Mouse (Mus musculus) Patski (cell line): ENCODE data around the gene Sapcd2. TPM values are rescaled to one million over a fixed set of nuclear protein-coding genes. Genes with fewer than 3 reads are reported as not detected.

ENCODE experiments used
- ATAC-seq: fragments of 100-300 bp; one replicate; pipeline ENCODE4 v1.8.0; 2021
- CTCF ChIA-PET: fragments of 350-600 bp; sonication (Branson Sonifier 250); formaldehyde crosslinking; loops from one replicate; lab custom pipeline; 2022; ENCODE audit warnings: inconsistent platforms; lab: Charles Lee
- POLR2A ChIA-PET: fragments of 350-600 bp; sonication (Branson Sonifier 250); formaldehyde crosslinking; loops from one replicate; lab custom pipeline; 2022; ENCODE audit warnings: antibody characterized with exemption, inconsistent platforms; lab: Charles Lee
- DNase-seq: peaks from one replicate; pipeline ENCODE4 v3.0.0-alpha.2; 2011; ENCODE audit warnings: low read depth, low spot score
- H3K27me3 ChIP-seq: fragments of 371-371 bp; one replicate; pipeline ENCODE4 v1.5.1; 2021
- CTCF ChIP-seq: fragments of 100-300 bp; IDR thresholded peaks from one replicate; pipeline ENCODE4 v1.5.1; 2021
- in situ Hi-C: fragments of 300-500 bp; cut with MboI; formaldehyde crosslinking; loops from 3 replicates; pipeline ENCODE4 v1.11.1; 2018; ENCODE audit warnings: low pct_unique_long_range_greater_than_20kb, mixed read lengths
- polyA plus RNA-seq: library from polyadenylated mRNA; unstranded; gene quantifications from one replicate; pipeline ENCODE4 v1.2.3, GENCODE M21; 2021

Sapcd2 gene
- polyA plus RNA-seq, 1 experiment from 2014 or later = 11.4 TPM

DNA sequence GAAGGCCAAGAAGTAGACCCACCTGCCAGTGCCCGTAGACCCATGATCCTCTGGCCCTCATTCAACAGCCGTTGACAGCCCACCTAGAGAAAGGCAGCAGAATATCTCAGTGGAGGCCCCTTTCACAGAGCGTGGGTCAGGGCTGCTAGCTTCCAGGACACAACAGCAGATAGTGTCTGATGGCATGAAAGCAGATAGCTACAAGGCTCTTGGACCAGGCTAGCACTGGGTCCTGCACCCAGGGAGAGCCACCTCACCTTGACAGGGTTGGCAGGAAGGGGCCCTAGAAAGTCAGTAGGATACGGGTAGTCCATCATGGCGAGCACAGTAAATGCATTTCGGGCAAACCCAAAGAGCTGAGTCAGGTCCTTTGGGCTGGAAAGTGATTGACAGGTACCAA lies 17.9 kb upstream of the Sapcd2 start:
- no peak for TF ChIP-seq CTCF
- no peaks in the 10 kb centered on the region for H3K27me3 ChIP-seq
- ChIA-PET POLR2A (interaction anchor here (1.4 kb wide), 1 partner anchor 17 kb away, joined by 3 read pairs; no protein-coding TSS in a partner anchor), CTCF (no interaction called here)
- no peak for ATAC-seq
- no peak for DNase-seq
- in situ Hi-C loops = no loop called here

DNA sequence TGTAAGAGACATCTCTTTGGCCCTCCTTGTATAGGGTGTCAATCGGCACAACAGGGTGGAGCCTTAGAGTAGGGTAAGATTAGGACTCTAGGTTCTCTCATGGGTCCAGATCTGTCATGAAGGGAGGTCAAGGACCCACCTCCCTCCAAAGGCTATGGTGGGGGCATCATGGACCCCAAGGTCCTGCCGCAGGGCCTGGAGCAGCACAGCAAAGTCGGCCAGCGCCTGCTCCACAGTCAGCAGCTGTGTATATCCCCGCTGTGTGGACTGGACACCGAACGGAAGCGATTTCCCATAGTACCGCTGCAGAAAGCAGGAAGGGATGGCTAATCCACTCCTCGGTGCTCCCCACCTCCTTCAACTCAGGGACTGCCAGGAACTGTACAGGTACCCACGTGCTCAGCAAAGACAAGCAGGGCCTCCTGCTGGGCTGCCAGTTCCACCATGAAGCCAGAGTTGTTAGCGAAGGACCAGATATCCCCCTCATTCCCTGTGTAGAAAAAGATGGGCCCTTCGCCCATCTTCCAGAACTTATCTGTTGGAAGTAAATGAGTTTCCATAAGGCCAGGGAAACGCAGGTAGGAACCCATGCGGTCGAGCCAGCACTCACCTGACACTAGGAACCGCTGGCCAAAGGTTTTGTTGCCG lies 16.6 kb upstream of the Sapcd2 start:
- ChIA-PET POLR2A (no interaction called here), CTCF (no interaction called here)
- ATAC-seq = no peak

DNA sequence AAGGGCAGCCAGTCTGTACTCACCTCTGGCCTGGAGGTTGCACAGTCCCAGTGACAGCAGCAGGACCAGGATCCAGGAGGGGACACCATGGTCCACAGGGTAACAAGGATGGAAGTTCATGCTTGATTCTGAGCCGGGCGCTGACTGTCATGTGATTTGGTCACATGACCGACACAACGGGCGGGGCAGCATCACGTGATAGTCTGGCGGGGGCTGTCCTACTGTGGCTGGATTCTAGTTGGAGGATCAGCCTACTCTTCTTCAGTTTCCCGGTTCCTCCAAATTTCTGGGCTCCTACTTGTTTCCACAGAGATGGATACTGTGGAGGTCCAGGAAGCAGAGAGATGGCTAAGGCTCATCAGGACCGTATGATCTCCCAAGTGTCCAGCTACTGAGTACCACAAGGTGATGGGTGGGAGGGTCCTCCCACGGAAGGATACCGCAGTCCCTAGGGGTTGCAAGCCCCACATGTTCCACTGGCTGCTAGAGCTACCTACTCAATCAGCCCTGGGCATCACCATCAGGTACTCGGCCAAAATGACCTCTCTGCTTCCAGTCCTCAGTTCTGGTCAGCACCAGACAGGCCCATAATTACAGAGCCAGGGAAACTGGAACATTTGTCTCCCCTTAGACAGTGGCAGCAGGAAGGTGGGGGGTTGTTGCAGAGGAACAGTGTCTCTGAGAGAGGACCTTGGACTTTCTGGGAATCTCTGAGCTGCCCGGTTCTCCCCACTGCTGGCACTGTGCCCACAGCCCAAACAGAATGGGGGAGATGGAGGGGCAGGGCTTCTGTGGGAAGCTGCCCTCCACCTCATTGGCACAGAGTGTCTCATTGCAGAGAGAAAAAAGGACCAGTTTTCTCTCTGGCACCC lies 15.7 kb upstream of the Sapcd2 start, which contains the start of gene Dpp7:
Gene Dpp7 (minus strand): TSS at position 152 of the 872 bp plus-strand sequence.
- ChIA-PET POLR2A (no interaction called here), CTCF (no interaction called here)
- TF ChIP-seq CTCF = no peak
- peak; percentile 18 for ATAC-seq
- H3K27me3 ChIP-seq = no peaks in the 10 kb centered on the region
- DNase-seq = no peak
- in situ Hi-C loops = no loop called here

More for the DNA sequence above, 16.6 kb upstream of the Sapcd2 start:
- H3K27me3 ChIP-seq = no peaks in the 10 kb centered on the region
- DNase-seq = no peak
- TF ChIP-seq CTCF = no peak
- in situ Hi-C loops = no loop called here

DNA sequence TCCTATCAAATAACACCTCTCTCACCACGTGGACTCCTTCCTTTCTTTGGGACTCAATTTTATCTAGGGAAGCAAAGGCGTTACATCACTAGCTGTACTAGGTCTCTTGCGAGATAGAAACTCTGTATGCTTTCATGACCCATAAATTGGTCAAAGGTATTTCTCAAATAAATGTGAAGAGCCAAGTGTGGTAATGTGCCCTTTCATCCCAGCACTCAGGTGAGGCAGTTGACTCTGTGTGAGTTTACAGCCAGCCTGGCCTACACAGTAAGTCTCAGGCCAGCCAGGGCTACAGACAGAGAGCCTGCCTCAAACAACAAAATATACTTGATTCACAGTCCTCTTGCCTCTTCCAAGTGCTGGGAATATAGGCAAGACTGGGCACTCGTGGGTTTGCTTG lies 12.3 kb upstream of the Sapcd2 start:
- H3K27me3 ChIP-seq = no peaks in the 10 kb centered on the region
- CTCF ChIA-PET = no interaction called here
- ATAC-seq (no peak), DNase-seq (no peak)
- in situ Hi-C loops = no loop called here
- no peak for TF ChIP-seq CTCF
- POLR2A ChIA-PET = no interaction called here

DNA sequence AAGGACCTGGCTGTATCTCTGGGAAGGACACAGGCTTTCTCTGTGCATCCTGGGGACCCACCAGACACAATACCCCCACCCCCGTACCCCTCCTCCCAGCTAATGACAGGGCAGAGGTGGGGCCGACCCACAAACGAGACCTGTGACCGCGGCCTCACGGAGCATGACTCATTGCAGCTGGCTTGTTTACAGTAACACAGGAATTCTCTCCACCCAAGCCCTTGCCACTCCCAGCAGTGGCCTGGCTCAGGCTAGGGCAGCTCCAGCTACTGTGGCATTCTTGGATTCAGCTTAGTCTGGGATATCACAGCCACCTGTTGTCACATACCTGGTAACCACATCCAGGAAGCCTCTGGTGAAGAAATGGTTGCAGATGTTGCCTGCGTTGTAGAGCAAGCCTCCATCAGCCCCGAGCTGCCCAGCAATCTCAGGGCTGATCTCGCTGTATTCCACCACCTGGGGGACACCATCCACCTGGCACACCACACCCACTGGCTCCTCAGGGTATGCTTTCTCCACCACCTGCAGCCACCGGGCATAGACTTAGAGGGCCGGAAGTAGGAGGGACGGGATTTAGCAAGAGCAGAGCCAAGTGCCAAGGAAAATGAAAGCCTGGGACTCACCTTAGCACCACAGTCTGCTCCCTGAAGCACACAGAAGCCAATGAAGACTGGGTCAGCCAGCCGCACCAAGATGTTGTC lies 8.5 kb upstream of the Sapcd2 start:
- ChIA-PET POLR2A (no interaction called here), CTCF (no interaction called here)
- ATAC-seq = peak; percentile 45
- no peak for TF ChIP-seq CTCF
- in situ Hi-C loops = no loop called here
- no peaks in the 10 kb centered on the region for H3K27me3 ChIP-seq
- no peak for DNase-seq

DNA sequence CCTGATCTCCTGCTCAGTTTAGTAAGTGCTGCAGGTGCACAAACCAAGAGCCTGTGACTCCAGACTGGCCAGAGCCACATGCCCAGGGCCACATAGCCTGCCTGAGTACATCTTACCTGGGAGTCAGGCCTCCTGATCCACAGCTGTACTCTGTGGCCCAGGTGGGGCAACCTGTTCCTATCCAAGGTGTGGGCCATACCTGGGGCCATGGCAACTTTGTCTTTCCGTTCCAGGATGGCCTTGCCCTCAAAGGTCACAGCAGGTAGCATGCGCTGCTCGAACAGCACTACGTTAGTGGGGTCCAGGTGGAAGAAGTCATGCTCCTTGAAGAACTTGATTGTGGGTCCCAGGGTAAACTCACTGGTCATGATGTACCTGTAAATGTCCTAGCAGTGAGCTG lies 7.8 kb upstream of the Sapcd2 start:
- ChIA-PET CTCF (interaction anchor here (0.9 kb wide), 1 partner anchor 28 kb away, joined by 3 read pairs; no protein-coding TSS in a partner anchor), POLR2A (no interaction called here)
- no peak for ATAC-seq
- no peak for DNase-seq
- no peak for TF ChIP-seq CTCF
- in situ Hi-C loops = no loop called here
- no peaks in the 10 kb centered on the region for H3K27me3 ChIP-seq

DNA sequence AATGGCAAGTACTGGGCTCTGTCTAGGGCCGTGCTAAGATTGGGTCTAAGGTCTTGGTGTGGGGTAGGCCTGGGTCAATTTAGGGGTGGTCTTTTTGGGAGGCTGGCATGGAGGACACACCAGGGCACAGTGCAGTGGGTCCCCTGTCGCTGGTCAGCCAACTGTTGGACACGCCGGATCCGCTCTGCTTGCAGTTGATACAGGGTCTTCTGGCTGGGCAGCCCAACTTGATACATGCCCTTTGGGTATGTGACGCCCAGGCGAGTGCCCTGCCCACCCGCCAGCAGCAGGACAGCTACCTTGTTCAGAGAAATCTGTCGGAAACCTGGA lies 7.4 kb upstream of the Sapcd2 start:
- CTCF ChIA-PET = interaction anchor here (0.9 kb wide), 1 partner anchor 29 kb away, joined by 3 read pairs; no protein-coding TSS in a partner anchor
- ATAC-seq = no peak

DNA sequence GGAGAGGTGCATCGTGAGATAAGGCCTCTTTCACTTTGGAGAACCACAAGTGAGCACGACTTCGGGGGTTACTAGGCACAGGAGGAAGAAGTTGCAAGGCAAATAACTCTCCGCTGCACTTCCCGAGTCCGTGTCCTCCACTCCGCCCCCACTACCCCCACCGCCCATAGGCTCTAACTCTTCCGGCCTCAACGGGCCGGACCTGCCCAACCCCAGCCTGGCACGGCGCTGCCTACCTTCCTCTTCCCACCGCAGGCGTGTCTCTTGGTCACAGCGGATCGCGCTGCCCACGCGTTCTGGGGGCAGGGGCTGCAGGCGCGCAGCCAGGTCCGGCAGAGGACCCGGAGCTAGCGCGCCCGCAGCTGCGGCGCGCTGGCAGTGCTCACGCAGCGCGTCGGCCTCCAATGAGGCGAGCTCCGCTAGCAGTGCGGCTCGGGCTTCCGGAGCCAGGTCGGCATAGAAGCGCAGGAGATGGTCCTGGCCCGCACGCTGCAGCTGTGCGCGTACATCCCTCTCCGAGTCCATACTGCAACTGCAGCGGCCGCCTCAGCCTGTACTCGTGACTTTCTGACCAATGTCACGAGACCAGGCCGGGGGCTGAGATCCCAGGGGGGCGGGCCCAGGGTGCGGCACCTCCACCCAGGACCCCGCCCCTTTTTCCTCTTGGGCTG lies 6.9 kb upstream of the Sapcd2 start, which contains the start of gene Uap1l1:
Gene Uap1l1 (minus strand): TSS at position 592 of the 671 bp plus-strand sequence.
- no peak for TF ChIP-seq CTCF
- POLR2A ChIA-PET = interaction anchor here (0.6 to 0.8 kb wide), 2 partner anchors 16 to 213 kb away, joined by 3 to 4 read pairs; no protein-coding TSS in a partner anchor

More for the DNA sequence above, 7.4 kb upstream of the Sapcd2 start:
- POLR2A ChIA-PET = interaction anchor here (0.8 kb wide), 1 partner anchor 15 kb away, joined by 3 read pairs; no protein-coding TSS in a partner anchor
- no peak for TF ChIP-seq CTCF
- in situ Hi-C loops = loop anchor here (5.0 kb wide), 1 partner anchor 38 kb away; no protein-coding TSS in a partner anchor
- H3K27me3 ChIP-seq = no peaks in the 10 kb centered on the region
- no peak for DNase-seq

DNA sequence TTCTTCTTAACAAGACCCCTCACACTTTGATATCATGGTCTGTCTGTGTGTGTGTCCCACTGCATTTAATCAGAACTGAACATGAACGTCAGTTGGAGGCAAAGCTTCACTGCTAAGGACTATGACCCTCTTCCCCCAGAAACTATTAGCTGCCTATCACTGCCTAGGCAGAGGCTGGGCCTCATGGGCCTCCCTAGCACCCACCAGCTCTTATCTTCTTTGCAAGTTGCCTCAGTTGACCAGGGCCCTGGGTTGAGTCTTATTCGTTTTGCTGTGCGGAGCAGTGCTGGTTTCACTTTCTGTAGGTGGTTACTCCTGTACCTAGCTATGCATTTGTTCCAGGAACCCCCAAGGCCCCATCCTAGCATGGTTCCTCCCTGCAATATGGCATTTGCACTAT lies 2.1 kb upstream of the Sapcd2 start:
- in situ Hi-C loops = loop anchor here (5.0 kb wide), 1 partner anchor 32 kb away; no protein-coding TSS in a partner anchor
- POLR2A ChIA-PET = no interaction called here
- CTCF ChIA-PET = interaction anchor here (1.0 kb wide), 1 partner anchor 31 kb away, joined by 3 read pairs; no protein-coding TSS in a partner anchor
- ATAC-seq = no peak
- no peak for TF ChIP-seq CTCF
- DNase-seq = no peak
- no peaks in the 10 kb centered on the region for H3K27me3 ChIP-seq

More for the DNA sequence above, 6.9 kb upstream of the Sapcd2 start, which contains the start of gene Uap1l1:
- no peak for DNase-seq
- ATAC-seq = peak; percentile 66
- in situ Hi-C loops = loop anchor here (5.0 kb wide), 1 partner anchor 37 kb away; no protein-coding TSS in a partner anchor
- no peaks in the 10 kb centered on the region for H3K27me3 ChIP-seq
- CTCF ChIA-PET = interaction anchor here (0.9 kb wide), 1 partner anchor 29 kb away, joined by 3 read pairs; no protein-coding TSS in a partner anchor
